9 mouse cellular contexts compared by ENCODE assay signal in genomic region chr5:34642932-34643331, GRCm38 (mm10). TPM values are rescaled to one million over a fixed set of nuclear protein-coding genes. Genes with fewer than 3 reads are reported as not detected.
DNase-seq lines count a peak whose midpoint lies in the region; ATAC-seq lines count a peak whose summit lies in the region.
"Had no signal": no experiment of that assay in that cellular context is flagged by ENCODE, and none has a peak within 500 bp of the region (broad histone marks: within the 10 kb centered on the region; RNA-seq: fewer than 3 reads in every experiment).

No protein-coding gene starts in this region.

- no peak overlapping the region for H3K4me3 ChIP-seq in midbrain, embryonic 11.5 days (ENCODE audit: low read depth, low read length)
- H3K4me3 ChIP-seq in midbrain, embryonic 10.5 days: no peak overlapping the region
- H3K4me3 ChIP-seq in lung, embryonic 16.5 days (ENCODE audit: low read length): no peak overlapping the region
- H3K4me3 ChIP-seq: heart, embryonic 13.5 days had no signal

- no peaks in the 10 kb centered on the region for H3K9me3 ChIP-seq in midbrain, embryonic 11.5 days (ENCODE audit: control insufficient read depth, low read length)
- no peaks in the 10 kb centered on the region for H3K9me3 ChIP-seq in midbrain, embryonic 10.5 days (replicated peaks)
- no peaks in the 10 kb centered on the region for H3K9me3 ChIP-seq in lung, embryonic 16.5 days (ENCODE audit: control insufficient read depth, low read length)
- H3K9me3 ChIP-seq: heart, embryonic 13.5 days had no signal

- peaks cover 11% of the 10 kb centered on the region; the same call in 1 of the 2 replicates for H3K36me3 ChIP-seq in midbrain, embryonic 11.5 days (ENCODE audit: control insufficient read depth, insufficient read depth, low read length)
- peaks cover 95% of the 10 kb centered on the region for H3K36me3 ChIP-seq in midbrain, embryonic 10.5 days
- peaks cover 52% of the 10 kb centered on the region for H3K36me3 ChIP-seq in lung, embryonic 16.5 days (ENCODE audit: control insufficient read depth, insufficient read depth, low read length)

- WGBS in midbrain, embryonic 11.5 days: 76% methylated on average over 5 of the region's 5 CpGs
- 86% methylated on average over 5 of the region's 5 CpGs for WGBS in midbrain, embryonic 10.5 days
- 62% methylated on average over 5 of the region's 5 CpGs for WGBS in lung, embryonic 16.5 days

- DNase-seq in midbrain, embryonic 11.5 days (ENCODE audit: low spot score, missing footprints): no peak
- DNase-seq in midbrain, embryonic 10.5 days (ENCODE audit: low spot score): no peak
- DNase-seq in brain, embryonic 18.5 days (ENCODE audit: low read depth, low spot score): peak; percentile 14
- DNase-seq in heart, postnatal 10 days: peak; percentile 61 to 66
- DNase-seq in layer of hippocampus, adult 11-12 months (ENCODE audit: low spot score): peak; percentile 79
- DNase-seq in right cerebral cortex, postnatal 10 days (ENCODE audit: low spot score in 2 of 2): peak; percentile 63 to 65
- no peak for DNase-seq in ovary, adult 18-20 months (ENCODE audit: low spot score)

- no peaks in the 10 kb centered on the region for H3K4me1 ChIP-seq in midbrain, embryonic 11.5 days (ENCODE audit: control insufficient read depth, insufficient read depth, low read length)
- H3K4me1 ChIP-seq in midbrain, embryonic 10.5 days: peaks cover 2% of the 10 kb centered on the region; the same call in 1 of the 2 replicates
- H3K4me1 ChIP-seq in lung, embryonic 16.5 days (replicated peaks; ENCODE audit: control insufficient read depth, insufficient read depth, low read length): no peaks in the 10 kb centered on the region

- intact Hi-C loops in heart, postnatal 10 days (cut with DNase I): loop anchor here (10.0 kb wide), 1 partner anchor 208 kb away; no protein-coding TSS in a partner anchor

- H3K27ac ChIP-seq in midbrain, embryonic 11.5 days (ENCODE audit: low read depth, low read length): no peak overlapping the region
- H3K27ac ChIP-seq in midbrain, embryonic 10.5 days (replicated peaks): no peak overlapping the region
- H3K27ac ChIP-seq in lung, embryonic 16.5 days (ENCODE audit: low read length): no peak overlapping the region
- H3K27ac ChIP-seq: heart, embryonic 13.5 days had no signal

- H3K4me2 ChIP-seq in midbrain, embryonic 11.5 days: no peak overlapping the region
- H3K4me2 ChIP-seq in lung, embryonic 16.5 days (ENCODE audit: low read depth, low read length): no peak overlapping the region
- H3K4me2 ChIP-seq: heart, embryonic 13.5 days had no signal

- no peak overlapping the region for H3K9ac ChIP-seq in midbrain, embryonic 11.5 days (ENCODE audit: low read length)
- H3K9ac ChIP-seq in lung, embryonic 16.5 days (ENCODE audit: low read length): no peak overlapping the region
- H3K9ac ChIP-seq: heart, embryonic 13.5 days had no signal

- H3K27me3 ChIP-seq in midbrain, embryonic 11.5 days (ENCODE audit: control insufficient read depth, insufficient read depth, low read length): no peaks in the 10 kb centered on the region
- H3K27me3 ChIP-seq in midbrain, embryonic 10.5 days (ENCODE audit: low read depth, poor library complexity, severe bottlenecking): no peaks in the 10 kb centered on the region
- H3K27me3 ChIP-seq in lung, embryonic 16.5 days (ENCODE audit: control insufficient read depth, insufficient read depth, low read depth, low read length): no peaks in the 10 kb centered on the region
- H3K27me3 ChIP-seq: heart, embryonic 13.5 days had no signal

- ATAC-seq in midbrain, embryonic 11.5 days (ENCODE audit: low FRiP score): peak; percentile 52; the same call in 1 of the 2 replicates
- ATAC-seq in lung, embryonic 16.5 days (ENCODE audit: low read depth): peak; percentile 82

RNA-seq across cellular contexts. Expression of gene Mfsd10, which starts 5.9 kb away (rescaled TPM):
- 61.6 and 65.4 TPM in 2 replicates for polyA plus RNA-seq in midbrain, embryonic 11.5 days (2014; fragmentation: Nextera tagmentation; extraction: Ambion mirVana)
- 89.2 and 107 TPM in 2 replicates for polyA plus RNA-seq in midbrain, embryonic 10.5 days (2016; fragmentation: Nextera tagmentation; extraction: Ambion mirVana)
- total RNA-seq in heart, postnatal 10 days (2021): 10 to 100 TPM; 20.7 to 25.4 TPM
- 146 and 148 TPM in 2 replicates for polyA plus RNA-seq in lung, embryonic 16.5 days (2015; fragmentation: Nextera tagmentation; extraction: Ambion mirVana)

RNA-seq across cellular contexts. Expression of gene Nop14, which starts 17.0 kb away (rescaled TPM):
- polyA plus RNA-seq in midbrain, embryonic 11.5 days (2014; fragmentation: Nextera tagmentation; extraction: Ambion mirVana): 34.9 and 35.5 TPM in 2 replicates
- 27.0 and 27.4 TPM in 2 replicates for polyA plus RNA-seq in midbrain, embryonic 10.5 days (2016; fragmentation: Nextera tagmentation; extraction: Ambion mirVana)
- total RNA-seq in heart, postnatal 10 days (2021): 10 to 100 TPM; 12.9 to 13.6 TPM
- polyA plus RNA-seq in lung, embryonic 16.5 days (2015; fragmentation: Nextera tagmentation; extraction: Ambion mirVana): 17.0 and 21.5 TPM in 2 replicates

RNA-seq across cellular contexts. Expression of gene Grk4, which starts 17.2 kb away (rescaled TPM):
- 1.4 and 1.8 TPM in 2 replicates for polyA plus RNA-seq in midbrain, embryonic 11.5 days (2014; fragmentation: Nextera tagmentation; extraction: Ambion mirVana)
- 1.3 and 1.8 TPM in 2 replicates for polyA plus RNA-seq in midbrain, embryonic 10.5 days (2016; fragmentation: Nextera tagmentation; extraction: Ambion mirVana)
- 1 to 10 TPM; 2.1 to 2.3 TPM for total RNA-seq in heart, postnatal 10 days (2021)
- polyA plus RNA-seq in lung, embryonic 16.5 days (2015; fragmentation: Nextera tagmentation; extraction: Ambion mirVana): 2.7 and 3.1 TPM in 2 replicates

Comparison
In these comparisons a context has a peak if more than half of its experiments do, and no peak if none do; other contexts are left out.
1. DNase-seq: peak in brain, embryonic 18.5 days (single experiment), heart, postnatal 10 days (2 of 2), layer of hippocampus, adult 11-12 months (single experiment) and right cerebral cortex, postnatal 10 days (2 of 2); none in midbrain, embryonic 11.5 days (single experiment), midbrain, embryonic 10.5 days (single experiment) and ovary, adult 18-20 months (single experiment).